Mouse (Mus musculus): ENCODE measurements around the gene Olfr1298.

Olfr1298 gene

DNA sequence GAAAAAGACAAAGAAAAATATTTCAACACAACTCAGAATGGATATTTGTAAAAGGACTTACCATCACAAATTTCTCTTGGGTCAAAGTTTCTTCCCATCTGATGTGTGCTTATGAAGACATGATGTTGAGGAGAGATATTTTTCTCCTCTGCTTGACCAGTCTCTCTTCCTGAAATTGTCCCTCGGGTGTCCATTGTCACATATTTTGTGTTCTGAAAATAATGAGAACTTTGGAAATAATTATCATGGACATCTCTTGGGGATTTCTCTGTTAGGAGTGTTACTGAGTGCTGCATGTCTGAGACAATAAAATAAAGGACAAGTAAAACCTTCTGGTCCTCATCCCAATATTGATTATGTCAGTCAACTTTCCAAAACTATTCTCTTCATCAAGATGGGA, at the start of gene Olfr1298:
Gene Olfr1298, minus strand, starts transcription at position 101 of the 400 bp plus-strand sequence.
- DNase-seq (ENCODE audit: low read depth): no peak

DNA sequence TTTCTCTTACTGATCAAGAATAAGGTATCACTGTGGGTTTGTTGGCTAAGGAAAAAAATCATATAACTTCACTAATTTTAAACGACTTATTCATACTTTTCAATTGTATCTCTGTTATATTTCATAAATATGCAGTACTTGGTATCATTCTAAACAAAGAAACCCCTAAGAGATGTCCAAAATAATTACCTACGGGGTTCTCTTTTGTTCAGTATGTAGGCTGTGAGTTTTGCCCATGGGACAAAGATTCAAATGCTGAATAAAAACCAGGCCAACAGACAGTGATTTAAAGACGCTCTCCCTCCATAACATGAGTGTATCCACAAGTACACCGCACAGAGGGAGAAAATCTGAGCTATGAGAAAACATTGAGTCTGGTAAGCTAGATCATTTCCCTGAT, 12.1 kb upstream of the Olfr1298 start, which contains the start of gene Olfr1299:
Gene Olfr1299, plus strand, starts transcription at position 301 of the 400 bp plus-strand sequence.
- DNase-seq (ENCODE audit: low read depth): no peak

DNA sequence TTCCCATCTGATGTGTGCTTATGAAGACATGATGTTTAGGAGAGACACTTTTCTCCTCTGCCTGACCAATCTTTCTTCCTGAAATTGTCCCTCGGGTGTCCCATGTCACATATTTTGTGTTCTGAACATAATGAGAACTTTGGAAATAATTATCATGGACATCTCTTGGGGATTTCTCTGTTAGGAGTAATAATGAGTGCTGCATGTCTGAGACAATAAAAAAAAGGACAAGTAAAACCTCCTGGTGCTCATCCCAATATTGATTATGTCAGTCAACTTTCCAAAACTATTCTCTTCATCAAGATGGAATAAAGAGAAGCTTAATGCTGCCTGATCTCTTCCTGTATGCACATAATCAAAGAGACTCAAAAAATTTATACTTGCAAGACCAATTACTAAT, 22.6 kb downstream of the Olfr1298 start, which contains the start of gene Olfr1297:
Gene Olfr1297, minus strand, starts transcription at position 101 of the 400 bp plus-strand sequence.
- DNase-seq (ENCODE audit: low read depth): no peak
